Mouse (Mus musculus) embryo, embryonic 11 days (tissue): ENCODE data around the gene Dppa1.
A peak's percentile ranks its signal among the peaks of the same experiment; 100 is the strongest.
"Not testable (repeated sequence)": the region's sequence is repeated elsewhere in the genome, so short reads cannot be mapped to it uniquely, and the experiment has no call there.

ENCODE experiments used
- DNase-seq: peaks from one replicate; pipeline ENCODE4 v3.0.0-alpha.2; 2015

Dppa1 gene

GRCm38 (mm10) chr11:46629211-46629795, at the start of gene Dppa1:
TSS of gene Dppa1 (minus strand) at chr11:46629261.
- no peak for DNase-seq

DNA sequence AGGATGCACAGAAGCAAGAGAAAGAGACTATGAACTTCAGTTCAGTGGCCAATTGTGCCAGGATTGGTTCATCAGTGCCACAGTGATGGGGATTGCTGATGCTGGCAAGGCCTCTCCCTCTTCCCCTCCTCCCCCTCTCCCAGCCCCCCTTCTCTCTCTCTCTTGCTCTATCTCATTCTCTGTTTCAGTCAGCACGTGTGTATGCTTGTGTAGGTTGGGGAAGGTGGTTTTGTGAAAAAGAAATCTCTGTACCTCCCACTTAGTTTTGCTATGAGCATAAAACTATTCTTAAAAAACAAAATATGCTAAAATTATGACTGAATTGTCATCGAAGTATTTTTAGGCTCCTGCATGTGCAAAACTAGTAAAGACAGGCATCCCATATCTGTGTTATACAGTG, 38.9 kb upstream of the Dppa1 start:
- no peak for DNase-seq

DNA sequence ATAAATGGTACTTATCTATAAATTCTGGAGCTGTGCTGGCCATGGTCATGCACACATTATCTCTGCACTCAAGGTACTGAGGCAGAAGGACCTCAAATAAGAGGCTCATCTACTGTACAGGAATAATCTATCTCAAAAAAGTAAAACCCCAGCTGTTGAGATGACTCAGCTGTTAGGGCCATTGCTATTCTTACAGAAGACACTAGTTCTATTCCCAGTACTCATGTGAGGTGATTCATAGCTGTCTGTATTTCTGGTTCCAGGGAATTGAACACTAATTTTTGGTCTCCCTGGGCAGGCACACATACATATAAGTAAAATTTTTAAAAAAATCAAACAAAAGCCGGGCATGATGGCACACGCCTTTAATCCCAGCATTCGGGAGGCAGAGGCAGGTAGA, 38.0 kb upstream of the Dppa1 start:
- DNase-seq: no peak

GRCm38 (mm10) chr11:46665599-46666522, 36.8 kb upstream of the Dppa1 start:
- DNase-seq: peak; percentile 76

DNA sequence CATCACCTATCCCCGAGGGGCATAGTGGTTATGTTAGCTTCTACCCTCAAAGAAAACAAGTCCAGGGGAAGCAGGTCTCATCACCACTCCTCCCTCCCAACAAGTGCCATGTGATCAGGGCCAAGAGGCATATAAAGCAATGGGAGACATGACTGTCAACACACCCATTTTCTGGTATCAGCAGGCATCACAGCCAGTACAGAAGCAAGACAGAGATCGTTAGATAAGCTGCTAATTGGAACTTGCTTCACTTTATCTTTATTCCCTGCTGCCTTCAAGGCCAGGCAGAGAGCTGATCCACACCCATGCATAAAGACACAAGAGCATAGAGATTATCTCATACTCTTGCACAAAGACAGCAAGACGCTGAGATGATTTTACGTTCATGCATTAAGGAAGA, 34.2 kb upstream of the Dppa1 start:
- DNase-seq: no peak

GRCm38 (mm10) chr11:46652476-46652875, 23.4 kb upstream of the Dppa1 start:
- no peak for DNase-seq

DNA sequence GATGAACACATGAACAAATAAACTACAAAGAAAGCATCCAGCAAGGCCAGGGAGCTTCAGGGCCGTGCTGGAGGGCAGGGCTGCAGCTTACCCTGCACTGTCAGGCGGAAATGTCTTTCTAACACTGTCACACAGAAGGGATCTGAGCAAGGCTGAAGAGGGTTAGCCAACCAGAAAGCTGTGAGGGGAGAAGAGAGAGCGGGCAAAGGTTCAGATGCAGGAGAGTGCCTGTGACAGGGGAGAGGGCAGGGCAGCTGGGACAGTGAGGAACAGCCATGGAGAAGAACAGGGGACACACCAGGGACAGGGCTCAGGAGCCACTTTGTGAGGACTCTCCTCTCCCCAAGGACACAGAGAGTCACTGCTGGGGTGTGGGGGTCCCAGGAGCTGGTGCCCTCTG, 20.6 kb upstream of the Dppa1 start:
- not testable (repeated sequence) for DNase-seq

DNA sequence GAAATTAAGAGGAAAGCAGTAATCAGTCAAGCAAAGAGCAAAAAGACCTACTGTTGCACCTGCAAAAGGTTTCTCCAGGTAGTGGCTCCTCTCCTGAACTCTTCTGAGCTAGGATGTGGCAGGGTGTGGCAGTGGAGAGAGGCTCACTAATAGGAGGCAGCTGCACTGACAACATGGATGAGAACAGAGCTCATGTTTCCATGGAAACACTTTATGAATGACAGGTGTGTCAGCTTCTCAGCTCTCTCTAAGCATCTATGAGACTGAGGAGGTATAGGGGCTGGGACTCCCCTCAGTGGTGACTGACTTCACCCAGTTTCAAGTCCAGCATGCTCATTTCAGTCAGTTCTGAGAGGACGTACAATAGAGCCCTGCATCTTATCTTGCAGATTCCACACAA, 15.8 kb upstream of the Dppa1 start:
- DNase-seq: no peak

- no peak for DNase-seq
These were observed 7.5 kb upstream of the Dppa1 start for GRCm38 (mm10) chr11:46636568-46636967.

GRCm38 (mm10) chr11:46635516-46635915, 6.5 kb upstream of the Dppa1 start:
- not testable (repeated sequence) for DNase-seq

DNA sequence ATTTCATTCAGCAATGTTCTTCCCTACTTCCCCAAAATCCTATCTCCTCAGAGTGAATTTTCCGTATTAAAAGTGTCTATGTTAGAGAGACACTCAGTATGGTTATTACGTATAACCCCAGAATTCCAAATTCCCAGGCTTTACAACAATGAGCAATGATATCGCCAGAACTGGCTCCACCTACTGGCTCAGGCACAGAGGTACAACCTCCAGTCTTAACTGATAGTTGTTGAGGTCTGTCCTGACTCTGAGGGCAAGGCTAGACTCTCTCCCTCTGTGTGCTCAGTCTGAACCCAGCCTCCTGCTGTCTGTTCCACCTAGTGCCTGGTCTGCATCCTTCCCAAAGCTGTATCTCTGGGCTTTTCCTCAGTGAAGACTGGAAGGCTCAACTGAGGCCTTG, 2.6 kb upstream of the Dppa1 start:
- DNase-seq: peak; percentile 65

DNA sequence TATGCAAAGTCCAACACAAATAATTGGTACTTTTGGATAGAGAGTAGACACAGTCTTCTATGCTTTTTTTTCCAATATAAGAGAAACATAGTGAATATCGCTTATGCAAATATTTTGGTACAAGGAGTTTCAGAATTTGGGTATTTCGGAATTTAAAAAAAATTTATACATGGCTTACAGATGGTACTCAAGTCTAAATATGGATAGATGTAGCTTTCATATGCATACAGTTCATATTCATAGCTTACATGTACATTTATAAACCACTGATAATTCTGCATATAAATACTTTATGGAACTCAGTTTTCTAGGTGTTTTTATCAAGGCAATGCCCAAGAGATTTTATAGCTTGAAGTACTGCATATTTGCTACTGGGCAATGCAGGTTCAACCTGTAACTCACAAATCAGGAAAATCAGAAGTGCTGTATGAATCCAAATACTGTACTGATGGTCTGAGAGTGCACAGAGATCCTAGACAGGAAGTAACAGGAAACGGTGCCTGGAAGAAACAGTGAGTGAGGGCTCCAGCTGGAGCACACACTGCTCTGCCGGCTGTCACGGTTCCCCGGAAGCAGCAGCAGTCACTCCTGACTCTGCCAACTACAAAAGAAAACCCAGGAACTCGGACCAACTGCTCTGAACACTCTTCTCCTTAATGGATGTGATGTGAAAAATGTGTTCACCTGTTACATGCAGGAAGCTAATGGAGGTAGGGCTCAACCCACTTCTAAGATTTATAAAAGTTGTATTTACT, 8.5 kb downstream of the Dppa1 start:
- DNase-seq: no peak

DNA sequence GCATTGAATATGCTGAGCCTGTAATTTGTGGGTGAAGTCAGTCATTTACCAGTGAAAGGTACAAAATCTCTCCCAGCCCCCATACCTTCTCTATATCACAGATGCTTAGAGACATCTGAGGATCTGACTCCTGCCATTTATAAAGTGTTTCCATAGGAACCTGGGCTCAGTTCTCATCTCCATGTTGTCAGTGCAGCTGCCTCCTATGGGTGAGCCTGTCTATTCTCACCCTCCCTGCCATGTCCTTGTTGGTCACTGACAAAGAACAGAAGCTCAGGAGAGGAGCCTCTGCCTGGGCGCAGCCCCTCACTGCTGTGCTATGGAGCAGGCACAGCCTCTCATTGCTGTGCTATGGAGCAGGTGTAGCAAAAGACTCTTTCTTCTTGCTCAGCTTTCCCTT, 9.1 kb downstream of the Dppa1 start:
- DNase-seq: no peak

- no peak for DNase-seq
These were observed 36.6 kb downstream of the Dppa1 start for GRCm38 (mm10) chr11:46592416-46592815.

DNA sequence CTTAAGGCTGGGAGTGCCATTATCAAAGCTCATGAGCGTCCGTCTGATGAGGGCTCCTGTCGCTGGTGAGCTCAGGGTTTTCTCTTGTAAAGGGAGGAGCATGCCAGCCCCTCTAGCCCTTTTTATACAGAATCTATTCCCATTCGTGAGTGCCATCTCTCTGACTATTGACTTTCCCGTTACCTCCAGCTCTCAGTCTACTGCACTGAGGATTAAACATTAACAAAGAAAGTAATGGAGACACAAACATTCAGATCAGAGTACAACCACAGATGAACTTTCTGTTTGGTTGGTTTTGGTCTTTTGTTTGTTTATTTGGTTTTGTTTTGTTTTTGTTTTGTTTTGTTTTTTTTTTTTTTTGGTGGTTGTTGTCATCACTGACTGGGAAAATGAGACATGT, 46.3 kb downstream of the Dppa1 start:
- DNase-seq: no peak

GRCm38 (mm10) chr11:46580428-46580827, 48.6 kb downstream of the Dppa1 start:
- no peak for DNase-seq

GRCm38 (mm10) chr11:46578771-46579281, 50.2 kb downstream of the Dppa1 start:
- no peak for DNase-seq

DNA sequence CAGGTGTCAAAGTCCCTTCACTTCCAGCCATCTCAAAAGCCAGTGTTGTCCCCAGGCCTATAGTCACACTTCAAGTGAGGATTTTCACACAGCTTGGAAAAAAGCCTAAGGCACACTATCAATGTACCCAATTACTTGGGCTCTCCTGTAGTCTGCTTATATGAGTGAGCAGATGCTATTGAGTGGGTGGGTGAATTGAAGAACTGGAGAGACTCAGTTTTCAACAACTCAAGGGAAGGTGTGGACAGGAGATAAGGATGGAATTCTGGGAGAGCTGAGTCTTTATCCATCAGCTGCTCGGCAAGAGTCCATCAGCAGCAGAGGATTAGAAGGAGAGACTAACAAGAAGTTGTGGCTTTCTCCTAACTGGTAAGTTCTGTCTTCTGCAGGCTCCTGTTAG, 57.7 kb downstream of the Dppa1 start, which contains the start of gene BC053393:
Gene BC053393, plus strand, starts transcription at position 210 of the 400 bp plus-strand sequence.
- no peak for DNase-seq

- DNase-seq: no peak
These were observed 60.0 kb downstream of the Dppa1 start for GRCm38 (mm10) chr11:46569107-46569506.

DNA sequence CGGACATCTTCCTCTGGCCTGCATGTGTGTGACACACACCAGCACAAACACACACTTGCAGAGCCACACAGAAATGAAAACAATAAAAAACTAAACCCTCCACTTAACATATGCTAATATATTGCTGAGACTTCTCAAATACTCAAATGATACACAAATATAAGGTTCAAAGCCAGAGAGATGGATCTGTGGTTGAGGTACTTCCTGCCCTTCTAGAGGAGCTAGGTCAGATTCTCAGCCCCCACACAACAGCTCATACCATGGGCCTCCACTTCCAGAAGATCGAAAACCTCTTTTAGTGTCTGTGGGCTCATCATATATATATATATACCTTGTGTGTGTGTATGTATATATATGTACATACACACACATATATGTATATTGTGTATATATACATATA, 63.1 kb downstream of the Dppa1 start:
- DNase-seq: no peak

- DNase-seq: no peak
These were observed 64.4 kb downstream of the Dppa1 start for GRCm38 (mm10) chr11:46564671-46565070.

GRCm38 (mm10) chr11:46561096-46561495, 68.0 kb downstream of the Dppa1 start:
- no peak for DNase-seq
